Mouse (Mus musculus) hindbrain, embryonic 14.5 days (tissue): ENCODE results near the gene Gm32717. TPM values are rescaled to one million over a fixed set of nuclear protein-coding genes. Genes with fewer than 3 reads are reported as not detected.
"Not testable (repeated sequence)": the region's sequence is repeated elsewhere in the genome, so short reads cannot be mapped to it uniquely, and the experiment has no call there.

Experiments used
- ATAC-seq: fragments of 200-750 bp; cut with Nextera tagmentation; 2 replicates; pipeline ENCODE4 v1.8.0; 2017; ENCODE audit warnings: moderate number of reproducible peaks, mild to moderate bottlenecking, moderate TSS enrichment, moderate library complexity; ENCODE audit not compliant: low FRiP score
- DNase-seq: peaks from one replicate; pipeline ENCODE4 v3.0.0-alpha.2; 2015; ENCODE audit warnings: low spot score
- H3K27ac ChIP-seq: fragments of 300-500 bp; sonication (generic); 2 replicates; pipeline ENCODE4 v1.5.1; 2014; ENCODE audit warnings: mild to moderate bottlenecking, moderate library complexity
- H3K27me3 ChIP-seq: fragments of 300-500 bp; sonication (generic); 2 replicates; pipeline ENCODE4 v1.6.1; 2014; ENCODE audit warnings: mild to moderate bottlenecking, low read length, mixed read lengths; ENCODE audit not compliant: control insufficient read depth, insufficient read depth
- H3K36me3 ChIP-seq: fragments of 300-500 bp; sonication (generic); replicated peaks from 2 replicates; pipeline ENCODE4 v1.6.1; 2014; ENCODE audit not compliant: control insufficient read depth, insufficient read depth
- H3K4me1 ChIP-seq: fragments of 300-500 bp; sonication (generic); replicated peaks from 2 replicates; pipeline ENCODE4 v1.6.1; 2014; ENCODE audit warnings: antibody characterized with exemption, low read length, mixed read lengths; ENCODE audit not compliant: control insufficient read depth, insufficient read depth
- H3K4me2 ChIP-seq: fragments of 300-500 bp; sonication (generic); replicated peaks from 2 replicates; pipeline ENCODE4 v1.6.1; 2014; ENCODE audit warnings: mild to moderate bottlenecking, moderate library complexity
- H3K4me3 ChIP-seq: fragments of 300-500 bp; sonication (generic); replicated peaks from 2 replicates; pipeline ENCODE4 v1.5.1; 2014; ENCODE audit warnings: mild to moderate bottlenecking, low read length
- H3K9ac ChIP-seq: fragments of 300-500 bp; sonication (generic); 2 replicates; pipeline ENCODE4 v1.6.1; 2014
- H3K9me3 ChIP-seq: fragments of 300-500 bp; sonication (generic); 2 replicates; pipeline ENCODE4 v1.6.1; 2016; ENCODE audit warnings: low read length; ENCODE audit not compliant: control insufficient read depth
- WGBS: fragments of 180-500 bp; shearing (Covaris S2); extraction: QIAGEN DNeasy Blood & Tissue Kit; methylation state at CpG from one replicate; pipeline ENCODE4 v1.1.7; 2014; 5-methylcytosine and 5-hydroxymethylcytosine counted together
- polyA plus RNA-seq: library from polyadenylated mRNA; unstranded; fragments of >200 nt; fragmentation: Nextera tagmentation; extraction: Ambion mirVana; gene quantifications from 2 replicates; pipeline ENCODE4 v1.2.1, GENCODE M21; 2014

The Gm32717 gene
- polyA plus RNA-seq, 1 experiment from 2014 or later: 0.43 TPM

DNA sequence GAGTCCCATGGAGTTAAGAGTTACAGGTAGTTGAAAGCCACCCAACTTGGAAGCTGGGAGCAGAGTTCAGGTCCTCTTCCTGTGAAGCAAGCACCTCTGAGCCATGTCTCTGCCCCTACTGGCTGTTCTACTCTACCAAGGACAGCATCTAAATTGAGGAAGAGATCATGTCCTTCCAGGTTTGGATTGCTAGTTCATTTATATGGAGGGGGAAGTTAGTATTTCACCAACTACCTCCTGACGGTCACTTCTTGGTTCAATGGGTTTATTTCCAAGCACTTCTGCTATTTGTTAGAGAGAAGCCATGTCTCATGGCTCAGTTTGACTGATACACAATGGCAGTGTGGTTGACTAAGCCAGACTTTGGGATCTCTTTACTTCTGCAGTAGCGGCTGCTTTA lies 13.0 kb downstream of the Gm32717 start:
- not testable (repeated sequence) for H3K27me3 ChIP-seq, H3K36me3 ChIP-seq, DNase-seq, H3K9ac ChIP-seq, ATAC-seq, H3K27ac ChIP-seq, H3K4me1 ChIP-seq, H3K4me2 ChIP-seq, H3K9me3 ChIP-seq, H3K4me3 ChIP-seq
- WGBS: no CpG with 5 or more reads among the region's 2 CpGs

DNA sequence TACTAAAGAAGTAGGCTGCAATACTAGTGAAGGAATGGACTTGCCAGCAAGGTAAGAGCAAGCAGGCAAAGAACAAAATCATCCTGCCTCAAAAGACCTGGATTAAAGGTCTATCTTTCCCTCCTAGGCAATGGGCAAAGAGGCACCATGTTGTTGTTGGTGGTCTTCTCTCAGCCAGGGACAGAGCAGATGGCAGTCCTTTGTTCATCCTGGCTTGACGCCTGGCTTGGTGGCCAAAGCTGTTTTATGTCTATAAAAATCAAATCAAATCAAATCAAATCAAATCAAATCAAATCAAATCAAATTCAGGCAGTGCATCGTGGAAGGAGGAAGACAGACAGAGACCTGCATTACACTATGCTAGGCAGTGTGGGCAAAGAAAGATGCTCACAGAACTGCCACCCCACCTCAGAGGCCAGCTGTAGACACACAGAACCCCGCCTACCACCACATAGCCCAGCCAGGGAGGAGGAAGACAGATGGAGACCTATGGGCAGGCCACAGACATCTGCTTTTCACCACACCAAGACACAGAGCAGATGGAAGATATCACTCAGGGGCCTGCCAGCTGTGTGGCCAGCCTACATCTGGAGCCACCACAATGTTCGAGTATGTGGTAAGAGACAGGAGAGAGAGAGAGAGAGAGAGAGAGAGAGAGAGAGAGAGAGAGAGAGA lies 24.7 kb downstream of the Gm32717 start:
- H3K9me3 ChIP-seq, H3K27ac ChIP-seq, DNase-seq, H3K4me3 ChIP-seq, H3K4me1 ChIP-seq, H3K27me3 ChIP-seq, H3K4me2 ChIP-seq, ATAC-seq, H3K9ac ChIP-seq, H3K36me3 ChIP-seq: not testable (repeated sequence)
- 74% methylated on average over 2 of the region's 4 CpGs for WGBS

DNA sequence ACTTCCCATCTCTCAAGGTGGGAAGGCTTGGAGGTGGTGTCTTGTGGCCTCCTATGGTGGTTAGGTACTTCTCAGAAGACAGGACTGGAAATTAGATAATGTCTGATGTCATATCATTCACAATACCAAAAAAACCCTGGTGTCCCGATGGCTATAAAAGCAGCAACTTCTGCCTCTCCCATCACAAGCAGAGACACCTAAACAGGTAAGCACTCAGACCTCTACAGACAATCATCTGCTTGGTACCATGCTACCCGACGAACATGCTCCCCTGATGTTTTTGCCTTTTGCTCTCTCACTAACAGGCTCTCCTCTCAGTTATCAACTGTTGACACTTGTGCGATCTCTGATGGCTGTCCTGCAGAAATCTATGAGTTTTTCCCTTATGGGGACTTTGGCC lies 35.9 kb downstream of the Gm32717 start, which contains the start of gene Il22:
Gene Il22, plus strand, starts transcription at position 301 of the 400 bp plus-strand sequence.
- Histone ChIP-seq H3K27me3 (no peaks in the 10 kb centered on the region), H3K9ac (no peak within 1 kb of the TSS), H3K4me1 (no peaks in the 10 kb centered on the region), H3K27ac (no peak within 1 kb of the TSS), H3K36me3 (no peaks in the 10 kb centered on the region), H3K4me2 (no peak within 1 kb of the TSS), H3K9me3 (no peaks in the 10 kb centered on the region), H3K4me3 (no peak within 1 kb of the TSS)
- ATAC-seq (no peak), DNase-seq (no peak)
- 96% methylated on average over 4 of the region's 4 CpGs for WGBS

GRCm38 (mm10) chr10:118195150-118195549 lies 45.4 kb downstream of the Gm32717 start:
- H3K9ac ChIP-seq, H3K4me3 ChIP-seq, H3K36me3 ChIP-seq, ATAC-seq, H3K9me3 ChIP-seq, H3K4me1 ChIP-seq, H3K27ac ChIP-seq, DNase-seq, H3K4me2 ChIP-seq, H3K27me3 ChIP-seq: not testable (repeated sequence)
- 35% methylated on average over 3 of the region's 3 CpGs for WGBS

Other genes with a start within 250 kb of the Gm32717 start
- 25.2 and 27.0 TPM in 2 replicates for gene Mdm1, start 99.0 kb downstream of the Gm32717 start, polyA plus RNA-seq
- not detected in 2 replicates for gene Il22, start 35.8 kb downstream of the Gm32717 start, polyA plus RNA-seq
- 0.23 and 0.43 TPM in 2 replicates for gene Gm32802, start 17.9 kb upstream of the Gm32717 start, polyA plus RNA-seq
- gene Iltifb, start 54.3 kb upstream of the Gm32717 start, polyA plus RNA-seq: not detected in 2 replicates
- gene Gm9040, start 86.2 kb upstream of the Gm32717 start, polyA plus RNA-seq: 0.08 TPM in 1 of 2 replicates, not detected in the other
- gene Gm9044, start 91.6 kb upstream of the Gm32717 start, polyA plus RNA-seq: 0.08 TPM in 1 of 2 replicates, not detected in the other
- gene Gm9045, start 97.1 kb upstream of the Gm32717 start, polyA plus RNA-seq: not detected in 2 replicates
- gene Gm9046, start 102.5 kb upstream of the Gm32717 start, polyA plus RNA-seq: not detected in 2 replicates
- gene Gm9048, start 107.9 kb upstream of the Gm32717 start, polyA plus RNA-seq: not detected in 2 replicates
- not detected in 2 replicates for gene Gm9049, start 113.3 kb upstream of the Gm32717 start, polyA plus RNA-seq
- gene Ifng, start 200.3 kb upstream of the Gm32717 start, polyA plus RNA-seq: not detected in 2 replicates